Mouse (Mus musculus): ENCODE results near the gene S1pr3.

The S1pr3 gene

DNA sequence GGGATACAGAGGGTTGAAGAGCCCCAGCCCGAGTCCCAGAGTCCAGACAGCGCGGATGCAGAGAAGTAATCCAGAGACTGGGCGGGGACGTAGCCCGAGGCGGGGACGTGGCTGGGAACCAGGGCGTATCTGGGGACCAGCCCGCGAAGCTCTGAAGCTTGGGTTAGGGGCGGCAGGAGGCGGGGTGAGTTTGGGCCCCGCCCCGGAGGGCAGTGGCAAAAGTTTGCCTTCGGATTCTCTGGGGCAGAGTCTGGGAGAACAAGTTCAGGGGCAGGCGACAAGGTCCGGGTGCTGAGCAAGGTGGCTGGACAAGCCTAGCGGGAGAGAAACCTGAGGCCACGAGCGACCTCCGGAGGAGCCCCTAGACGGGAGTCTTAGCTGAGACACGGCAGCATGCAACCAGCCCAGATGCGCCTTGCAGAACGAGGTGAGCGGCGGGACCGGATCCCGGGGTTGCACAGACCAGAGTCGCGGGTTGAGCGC is at the start of gene S1pr3:
S1pr3 (plus strand) TSS at position 121 of the 483 bp plus-strand sequence.
- peak; percentile 43 for DNase-seq (ENCODE audit: low read depth, low spot score)

- no peak for DNase-seq (ENCODE audit: low read depth, low spot score)
Observed at GRCm38 (mm10) chr13:51360441-51360962, 47.9 kb upstream of the S1pr3 start.

DNA sequence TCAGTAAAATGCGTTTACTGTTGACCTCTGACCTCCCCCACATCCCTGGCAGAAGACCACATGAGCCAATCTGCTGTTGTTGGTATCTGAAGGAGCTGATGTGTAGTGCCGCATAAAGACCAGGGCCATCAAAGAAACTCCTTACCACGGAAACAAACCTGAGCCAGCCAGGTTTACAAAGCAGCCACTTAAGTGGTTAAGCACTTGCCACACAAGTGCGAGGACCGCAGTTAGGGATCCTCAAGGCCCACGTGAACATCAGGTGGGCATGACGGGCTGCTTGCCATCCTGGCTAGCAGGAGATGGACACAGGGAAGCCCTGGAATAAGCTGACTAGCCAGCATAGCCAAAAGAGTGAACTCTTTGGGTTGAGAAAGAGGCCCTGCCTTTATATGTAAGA is 45.0 kb upstream of the S1pr3 start:
- DNase-seq (ENCODE audit: low read depth, low spot score) = no peak

DNA sequence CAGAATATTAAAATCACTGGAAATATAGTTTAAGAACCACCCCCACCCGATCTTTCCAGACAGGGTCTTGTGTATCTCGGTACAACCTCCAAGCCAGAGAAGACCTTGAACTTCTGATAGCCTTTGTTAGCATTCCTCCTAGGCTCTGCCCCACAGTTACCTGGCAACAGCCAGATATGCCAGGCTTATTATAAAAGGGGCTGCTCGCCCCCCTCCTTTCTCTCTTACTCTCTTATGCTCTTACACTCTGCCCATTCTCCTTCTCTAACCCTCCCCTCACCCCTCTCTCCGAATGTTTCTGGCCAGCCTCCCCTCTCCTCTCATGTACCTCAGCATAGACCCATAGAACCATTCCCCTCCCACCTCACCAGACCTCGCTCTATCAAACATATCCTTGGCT is 44.5 kb upstream of the S1pr3 start:
- DNase-seq (ENCODE audit: low read depth, low spot score) = no peak

GRCm38 (mm10) chr13:51365191-51365590 is 43.2 kb upstream of the S1pr3 start:
- no peak for DNase-seq (ENCODE audit: low read depth, low spot score)

- DNase-seq (ENCODE audit: low read depth, low spot score) = no peak
Observed at GRCm38 (mm10) chr13:51368346-51368745, 40.1 kb upstream of the S1pr3 start.

DNA sequence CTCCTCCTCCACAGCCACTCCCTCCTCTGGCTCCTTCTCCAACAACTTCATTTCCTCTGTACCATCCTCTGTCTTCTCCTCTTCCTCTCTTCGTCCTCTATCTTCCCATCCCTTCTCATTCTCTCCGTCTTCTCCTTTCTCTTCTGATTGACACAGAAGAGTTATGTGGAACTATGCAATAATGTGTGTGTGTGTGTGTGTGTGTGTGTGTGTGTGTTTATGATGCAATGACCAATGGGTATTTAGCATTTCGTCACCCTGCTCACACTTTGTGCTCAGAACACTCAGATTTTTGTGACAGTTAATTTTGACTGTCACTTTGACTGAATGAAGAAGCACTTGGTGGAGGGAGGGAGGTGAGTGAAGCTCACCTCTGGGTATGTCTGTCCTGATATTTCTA is 39.1 kb upstream of the S1pr3 start:
- DNase-seq (ENCODE audit: low read depth, low spot score) = no peak

GRCm38 (mm10) chr13:51373086-51373485 is 35.4 kb upstream of the S1pr3 start:
- DNase-seq (ENCODE audit: low read depth, low spot score) = no peak

DNA sequence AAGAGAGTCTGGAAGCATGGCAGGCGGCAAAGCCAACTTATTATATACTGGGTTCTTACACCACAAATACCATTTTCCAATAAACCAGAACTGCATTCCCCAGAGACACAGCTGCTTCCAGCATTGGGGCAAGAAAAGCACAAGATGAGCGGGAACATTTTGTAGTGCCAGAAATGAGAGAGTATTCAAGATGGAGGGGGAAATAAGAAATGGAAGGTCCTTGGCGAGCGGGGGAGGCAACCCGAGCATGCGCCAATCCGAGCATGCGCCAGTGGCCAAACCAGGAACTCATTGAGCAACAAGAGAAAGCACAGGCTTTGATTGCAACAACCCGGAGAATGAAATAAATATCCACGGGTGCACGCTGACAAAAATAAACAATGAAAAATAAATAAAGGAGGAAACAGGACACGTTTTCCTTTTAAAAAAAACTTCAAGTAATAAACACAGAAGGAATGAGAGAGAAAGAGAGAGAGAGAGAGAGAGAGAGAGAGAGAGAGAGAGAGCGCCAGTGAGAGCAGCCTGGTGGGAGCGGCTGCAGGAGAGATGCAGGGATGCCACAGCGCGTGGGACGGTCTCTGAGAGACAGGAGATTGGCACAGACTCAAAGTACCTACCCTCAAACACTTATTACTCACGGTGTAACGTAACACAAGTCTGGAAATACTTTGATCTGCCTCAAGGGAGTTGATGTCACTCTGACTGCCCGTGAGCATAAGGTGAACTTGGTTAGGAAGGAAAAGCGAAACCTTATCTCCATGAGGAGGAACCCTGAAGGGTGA is 34.2 kb upstream of the S1pr3 start:
- peak; percentile 40 for DNase-seq (ENCODE audit: low read depth, low spot score)

DNA sequence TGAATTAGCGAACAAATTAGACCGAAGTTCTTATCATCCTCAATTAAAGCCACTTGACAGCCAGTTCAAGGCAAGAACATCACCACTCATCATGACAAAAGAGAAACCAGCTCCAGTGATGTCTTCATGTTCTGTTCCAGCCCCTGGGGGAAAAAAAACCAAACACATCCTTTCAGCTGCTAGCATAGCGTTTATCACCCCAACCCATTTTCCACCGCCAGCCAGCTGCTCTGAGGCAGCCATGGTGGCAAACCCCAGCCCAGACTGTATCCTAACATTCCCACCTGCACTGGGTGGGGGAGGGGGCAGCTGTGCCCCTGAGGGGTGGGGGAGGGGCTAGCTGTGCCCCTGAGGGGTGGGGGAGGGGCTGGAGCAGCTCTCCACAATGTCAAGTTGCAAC is 30.3 kb upstream of the S1pr3 start:
- no peak for DNase-seq (ENCODE audit: low read depth, low spot score)

- no peak for DNase-seq (ENCODE audit: low read depth, low spot score)
Observed at GRCm38 (mm10) chr13:51379596-51379995, 28.8 kb upstream of the S1pr3 start.

GRCm38 (mm10) chr13:51381498-51381897 is 26.9 kb upstream of the S1pr3 start:
- no peak for DNase-seq (ENCODE audit: low read depth, low spot score)

GRCm38 (mm10) chr13:51384899-51385298 is 23.5 kb upstream of the S1pr3 start:
- no peak for DNase-seq (ENCODE audit: low read depth, low spot score)

- no peak for DNase-seq (ENCODE audit: low read depth, low spot score)
Observed at GRCm38 (mm10) chr13:51387908-51388307, 20.5 kb upstream of the S1pr3 start.

DNA sequence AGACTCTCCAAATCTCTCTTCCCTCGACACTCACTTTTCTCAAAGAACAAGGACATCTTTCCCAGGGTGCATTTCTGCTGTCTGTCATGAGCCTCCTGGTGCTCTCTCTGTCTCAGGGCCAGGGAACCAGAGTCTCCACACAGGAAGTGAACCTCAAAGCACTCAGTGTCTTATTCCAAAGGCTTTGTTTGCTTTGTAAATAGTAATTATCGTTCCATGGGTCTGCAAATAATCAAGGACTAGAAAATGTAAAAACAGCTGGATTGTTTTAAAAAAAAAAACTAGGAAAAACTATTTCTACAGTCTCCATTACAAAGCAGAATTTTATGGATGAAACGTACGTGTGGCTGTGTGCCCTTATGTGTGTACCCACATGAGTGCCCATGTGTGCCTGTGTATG is 18.0 kb upstream of the S1pr3 start:
- DNase-seq (ENCODE audit: low read depth, low spot score) = no peak

DNA sequence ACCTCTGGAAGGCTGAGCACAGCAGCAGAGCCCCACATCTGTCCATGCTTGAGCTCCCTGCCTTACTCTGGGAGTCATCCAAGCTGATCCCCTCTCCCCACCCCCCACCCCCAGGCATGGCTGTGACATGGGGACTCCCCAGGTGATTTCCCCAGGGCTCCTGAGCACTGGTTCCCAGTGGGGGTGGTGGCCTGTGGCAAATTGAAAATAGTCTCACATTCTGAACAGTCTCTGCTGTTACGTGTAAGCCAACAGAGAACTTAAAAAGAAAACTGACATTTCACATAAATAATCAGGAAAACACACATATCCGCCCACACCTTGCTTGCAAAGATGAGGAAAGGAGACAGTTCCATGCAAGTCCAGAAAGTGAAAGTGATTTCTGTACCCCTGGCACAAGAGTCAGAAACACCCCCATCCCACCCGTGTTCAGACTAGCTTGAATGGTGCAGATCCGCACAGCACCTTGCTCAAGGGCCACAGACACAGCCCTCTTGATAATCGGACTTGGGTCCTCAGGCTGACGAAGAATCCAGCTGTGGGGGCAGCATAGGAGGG is 17.0 kb upstream of the S1pr3 start:
- no peak for DNase-seq (ENCODE audit: low read depth, low spot score)

- no peak for DNase-seq (ENCODE audit: low read depth, low spot score)
Observed at GRCm38 (mm10) chr13:51392256-51392655, 16.2 kb upstream of the S1pr3 start.

GRCm38 (mm10) chr13:51397861-51398260 is 10.6 kb upstream of the S1pr3 start:
- DNase-seq (ENCODE audit: low read depth, low spot score) = no peak

- DNase-seq (ENCODE audit: low read depth, low spot score) = no peak
Observed at GRCm38 (mm10) chr13:51399562-51399961, 8.9 kb upstream of the S1pr3 start.

GRCm38 (mm10) chr13:51400186-51400719 is 8.2 kb upstream of the S1pr3 start:
- no peak for DNase-seq (ENCODE audit: low read depth, low spot score)

DNA sequence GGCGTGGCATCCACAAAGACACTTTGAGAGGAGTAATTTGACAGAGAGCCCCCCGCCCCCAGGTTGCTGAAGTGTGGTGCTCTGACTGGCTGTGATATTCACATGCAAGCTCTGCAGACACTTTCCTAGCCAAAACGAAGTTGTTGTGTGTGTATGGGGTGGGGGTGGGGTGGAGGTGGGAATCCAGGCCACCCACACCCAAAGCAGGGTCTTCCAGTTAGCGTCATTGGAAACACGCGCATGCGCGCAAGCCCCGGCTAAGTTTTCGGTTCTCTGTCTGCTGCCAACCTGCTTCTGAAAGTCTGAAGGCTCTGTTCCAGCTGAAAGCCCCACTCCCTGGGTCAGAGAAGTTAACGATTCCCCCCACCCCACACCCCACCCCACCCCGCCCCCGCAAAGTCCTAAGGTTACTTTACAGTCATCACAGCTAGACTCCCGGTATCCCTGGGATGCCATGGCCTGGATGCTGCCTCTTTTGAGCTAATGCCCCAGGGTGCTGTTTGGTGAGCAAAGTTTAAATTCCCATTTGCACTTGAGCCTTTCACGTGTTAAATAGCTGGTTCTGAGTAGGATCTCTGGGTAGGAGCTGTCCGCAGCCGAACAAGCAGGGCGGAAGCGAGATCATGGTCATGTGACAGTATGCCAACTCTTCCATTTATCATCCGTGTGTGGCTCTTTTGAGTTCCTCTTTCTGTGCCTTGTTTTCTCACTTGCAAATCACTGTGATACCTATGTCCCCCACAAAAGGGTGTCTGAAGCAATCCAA is 7.5 kb upstream of the S1pr3 start:
- DNase-seq (ENCODE audit: low read depth, low spot score) = no peak

GRCm38 (mm10) chr13:51404566-51404965 is 3.9 kb upstream of the S1pr3 start:
- no peak for DNase-seq (ENCODE audit: low read depth, low spot score)
